ENCODE assay signal across 8 mouse cellular contexts in genomic region chr16:91646681-91647419, GRCm38 (mm10). TPM values are rescaled to one million over a fixed set of nuclear protein-coding genes. Genes with fewer than 3 reads are reported as not detected.
DNase-seq lines count a peak whose midpoint lies in the region; ATAC-seq and TF ChIP-seq lines count a peak whose summit lies in the region.

TSS of gene Gart (minus strand) at chr16:91646952.

- peak; percentile 89 for DNase-seq in c-Kit-positive CD71-positive TER-119-positive erythroid progenitor cells, embryonic 14.5 days (ENCODE audit: low spot score)
- DNase-seq in heart, postnatal 10 days = peak; percentile 96
- DNase-seq in large intestine, adult 2 months (ENCODE audit: low read depth, low spot score) = peak; percentile 64
- peak; percentile 96 for DNase-seq in liver, postnatal 0 days
- peak; percentile 94 for DNase-seq in testis, postnatal 14 days (ENCODE audit: low spot score)

- peak within 1 kb of the TSS; percentile 89 for H3K9ac ChIP-seq in forebrain, embryonic 13.5 days
- H3K9ac ChIP-seq in liver, postnatal 0 days (replicated peaks) = peak within 1 kb of the TSS; percentile 96
- peak within 1 kb of the TSS; percentile 85 for H3K9ac ChIP-seq in neural tube, embryonic 14.5 days (replicated peaks; ENCODE audit: low read depth, low read length)

- peak within 1 kb of the TSS; percentile 95 for H3K4me2 ChIP-seq in forebrain, embryonic 13.5 days
- peak within 1 kb of the TSS; percentile 99 for H3K4me2 ChIP-seq in liver, postnatal 0 days (ENCODE audit: low read depth, low read length)
- H3K4me2 ChIP-seq in neural tube, embryonic 14.5 days (ENCODE audit: low read depth, low read length) = peak within 1 kb of the TSS; percentile 87

- no peak for TF ChIP-seq CTCF in E14TG2a.4 (conservative IDR thresholded peaks at IDR 0.05; ENCODE audit: low read length)
- TF ChIP-seq CTCF in liver, postnatal 0 days (IDR thresholded peaks at IDR 0.05; ENCODE audit: low read depth) = no peak

- no peaks in the 10 kb centered on the region for H3K9me3 ChIP-seq in E14TG2a.4 (ENCODE audit: low read length)
- H3K9me3 ChIP-seq in forebrain, embryonic 13.5 days (replicated peaks) = no peaks in the 10 kb centered on the region
- H3K9me3 ChIP-seq in liver, postnatal 0 days (ENCODE audit: low read length) = no peaks in the 10 kb centered on the region
- H3K9me3 ChIP-seq in neural tube, embryonic 14.5 days (ENCODE audit: control insufficient read depth, low read length) = no peaks in the 10 kb centered on the region

- peak within 1 kb of the TSS; percentile 98 for H3K27ac ChIP-seq in forebrain, embryonic 13.5 days
- H3K27ac ChIP-seq in liver, postnatal 0 days (ENCODE audit: low read depth) = peak within 1 kb of the TSS; percentile 100
- peak within 1 kb of the TSS; percentile 97 for H3K27ac ChIP-seq in neural tube, embryonic 14.5 days (ENCODE audit: low read depth, low read length)

- H3K27me3 ChIP-seq in E14TG2a.4 (ENCODE audit: insufficient read depth, low read length) = no peaks in the 10 kb centered on the region
- H3K27me3 ChIP-seq in forebrain, embryonic 13.5 days = no peaks in the 10 kb centered on the region
- H3K27me3 ChIP-seq in liver, postnatal 0 days (ENCODE audit: insufficient read depth, low read length) = no peaks in the 10 kb centered on the region
- H3K27me3 ChIP-seq in neural tube, embryonic 14.5 days (ENCODE audit: control insufficient read depth, insufficient read depth, low read length) = no peaks in the 10 kb centered on the region

- ATAC-seq in forebrain, embryonic 13.5 days = peak; percentile 86
- ATAC-seq in liver, postnatal 0 days = peak; percentile 80
- ATAC-seq in neural tube, embryonic 14.5 days (ENCODE audit: low read depth) = peak; percentile 87

- under 1% methylated on average over 58 of the region's 59 CpGs for WGBS in forebrain, embryonic 13.5 days
- 1% methylated on average over 59 of the region's 59 CpGs for WGBS in large intestine, adult 2 months
- WGBS in liver, postnatal 0 days (ENCODE audit: insufficient replicate concordance) = 1% methylated on average over 59 of the region's 59 CpGs
- WGBS in neural tube, embryonic 14.5 days = under 1% methylated on average over 59 of the region's 59 CpGs

- no peak for TF ChIP-seq EP300 in liver, postnatal 0 days (IDR thresholded peaks at IDR 0.05; ENCODE audit: low read depth)

- intact Hi-C loops in heart, postnatal 10 days (cut with DNase I) = loop anchor here (5.0 kb wide), 1 partner anchor 50 kb away; the partner anchor contains the start of gene Tmem50b

- peaks cover 47% of the 10 kb centered on the region for H3K36me3 ChIP-seq in E14TG2a.4 (ENCODE audit: insufficient read depth, low read length)
- peaks cover 23% of the 10 kb centered on the region for H3K36me3 ChIP-seq in forebrain, embryonic 13.5 days (ENCODE audit: poor library complexity, severe bottlenecking)
- H3K36me3 ChIP-seq in liver, postnatal 0 days (replicated peaks; ENCODE audit: insufficient read depth, low read length) = peaks cover 22% of the 10 kb centered on the region
- H3K36me3 ChIP-seq in neural tube, embryonic 14.5 days (ENCODE audit: control insufficient read depth, insufficient read depth, low read length) = peaks cover 4% of the 10 kb centered on the region; the same call in 1 of the 2 replicates

- peak within 1 kb of the TSS; percentile 94 for H3K4me3 ChIP-seq in E14TG2a.4 (replicated peaks; ENCODE audit: low read length)
- H3K4me3 ChIP-seq in forebrain, embryonic 13.5 days = peak within 1 kb of the TSS; percentile 80
- H3K4me3 ChIP-seq in liver, postnatal 0 days (ENCODE audit: low read depth, low read length) = peak within 1 kb of the TSS; percentile 71
- H3K4me3 ChIP-seq in neural tube, embryonic 14.5 days (ENCODE audit: low read depth, low read length) = peak within 1 kb of the TSS; percentile 80

- H3K4me1 ChIP-seq in E14TG2a.4 (replicated peaks; ENCODE audit: low read depth, low read length) = peaks cover 58% of the 10 kb centered on the region
- H3K4me1 ChIP-seq in forebrain, embryonic 13.5 days = peaks cover 29% of the 10 kb centered on the region
- peaks cover 16% of the 10 kb centered on the region for H3K4me1 ChIP-seq in liver, postnatal 0 days (ENCODE audit: insufficient read depth)
- H3K4me1 ChIP-seq in neural tube, embryonic 14.5 days (ENCODE audit: control insufficient read depth, insufficient read depth, low read length) = peaks cover 12% of the 10 kb centered on the region

RNA-seq across cellular contexts. Expression of gene Gart, which starts in this region (rescaled TPM):
- polyA plus RNA-seq in forebrain, embryonic 13.5 days (2015; fragmentation: Nextera tagmentation; extraction: Ambion mirVana) = 95.7 and 96.4 TPM in 2 replicates
- 10 to 100 TPM; 56.2 to 63.4 TPM for total RNA-seq in heart, postnatal 10 days (2021)
- polyA plus RNA-seq in large intestine, adult 2 months (2012; rRNA removed) = 35.5 and 36.5 TPM in 2 replicates
- polyA plus RNA-seq in liver, postnatal 0 days (2015; fragmentation: Nextera tagmentation; extraction: Ambion mirVana) = 30.3 and 33.4 TPM in 2 replicates
- polyA plus RNA-seq in neural tube, embryonic 14.5 days (2014; fragmentation: Nextera tagmentation; extraction: Ambion mirVana) = 51.1 and 58.0 TPM in 2 replicates

Comparison
In these comparisons a context has a peak if more than half of its experiments do, and no peak if none do; other contexts are left out.
1. Peak in every context shown above with its lines: DNase-seq, ATAC-seq, H3K4me3 ChIP-seq and H3K27ac ChIP-seq.